Mouse (Mus musculus) 416B (cell line): ENCODE data around the gene Agfg2.

Experiments
- DNase-seq: peaks from one replicate; pipeline ENCODE4 v3.0.0; 2011; ENCODE audit warnings: low read depth

Agfg2 gene

DNA sequence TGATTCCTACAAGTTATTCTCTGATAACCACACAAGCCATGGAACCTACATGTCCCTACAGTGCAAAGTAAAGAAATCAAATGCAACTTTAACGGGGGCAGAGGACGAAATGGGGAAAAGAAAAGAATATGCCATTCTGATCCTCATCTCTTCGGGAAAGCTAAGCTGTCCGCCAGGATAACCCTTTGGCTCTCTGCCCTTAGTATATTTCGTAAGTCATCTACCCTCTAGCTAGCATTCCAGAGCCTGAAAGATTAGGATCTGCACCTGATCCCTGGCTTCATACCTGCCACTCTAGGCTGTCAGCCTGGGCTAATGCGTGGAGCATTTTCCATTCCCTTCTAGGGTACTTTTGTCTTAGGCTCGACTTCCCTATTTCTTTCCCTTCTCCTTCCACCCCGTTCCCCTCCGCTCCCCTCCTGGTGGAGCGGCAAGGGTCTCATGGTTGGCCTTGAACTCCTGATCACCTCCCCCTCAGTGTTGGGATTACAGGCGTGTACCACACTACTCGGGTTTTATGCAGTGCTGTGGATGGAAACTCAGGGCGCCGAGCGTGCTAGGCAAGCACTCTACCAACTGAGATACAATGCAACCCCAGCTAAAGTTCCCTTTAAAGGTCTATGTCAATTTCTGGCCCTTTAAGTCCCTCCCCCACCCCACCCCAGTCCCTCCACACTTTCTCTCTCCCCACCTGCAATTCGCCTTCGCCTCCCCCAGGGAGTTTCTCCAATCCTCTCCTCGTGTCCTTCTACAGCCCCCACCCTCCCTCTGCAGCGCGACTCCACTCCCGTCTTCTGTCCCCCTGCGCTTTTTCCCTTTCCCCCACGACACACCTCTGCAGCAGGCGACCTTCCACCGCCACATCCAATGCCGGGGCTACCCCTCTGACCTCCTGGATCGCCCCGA lies 885 bp downstream of the Agfg2 start:
- peak; percentile 72 for DNase-seq

- no peak for DNase-seq
Observed at GRCm38 (mm10) chr5:137682526-137682925, 2.0 kb downstream of the Agfg2 start.

GRCm38 (mm10) chr5:137679726-137680125 lies 4.8 kb downstream of the Agfg2 start:
- DNase-seq, result no peak

DNA sequence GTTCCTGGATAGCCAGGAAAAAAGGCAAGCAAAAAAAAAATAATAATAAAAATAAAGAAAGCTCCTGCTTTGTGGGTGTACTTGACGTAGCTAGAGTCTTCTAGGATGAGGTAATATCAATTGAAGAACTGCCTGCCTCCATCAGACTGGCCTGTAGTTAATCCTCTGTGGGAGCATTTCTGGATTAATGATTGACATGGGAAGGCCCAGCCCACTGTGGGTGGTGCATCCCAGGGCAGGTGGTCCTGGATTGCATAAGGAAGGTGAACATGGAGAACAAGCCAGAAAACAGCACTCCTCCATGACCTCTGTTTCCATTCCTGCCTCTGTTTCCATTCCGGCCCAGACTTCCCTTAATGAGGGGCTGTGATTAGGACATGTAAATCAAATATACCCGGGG lies 5.8 kb downstream of the Agfg2 start:
- no peak for DNase-seq

DNA sequence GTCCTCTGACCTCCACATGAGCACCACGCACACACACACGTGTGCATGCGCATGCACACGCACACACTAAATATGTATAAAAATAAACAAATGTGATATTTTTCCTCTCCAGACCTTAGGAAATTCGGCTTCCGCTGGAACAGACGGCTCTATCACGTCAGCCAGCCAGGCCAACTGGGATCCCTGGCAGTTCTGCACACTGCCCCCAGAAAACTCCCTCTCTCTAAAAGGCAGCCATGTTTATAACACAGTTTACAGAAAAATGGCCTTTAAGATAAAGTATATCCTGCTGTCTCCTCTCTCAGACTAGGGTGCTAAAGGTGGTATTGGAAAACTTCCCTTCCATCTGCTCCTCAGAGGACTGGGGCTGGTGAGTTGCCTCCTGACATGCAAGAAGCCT lies 6.7 kb downstream of the Agfg2 start:
- DNase-seq, result no peak

GRCm38 (mm10) chr5:137674786-137675185 lies 9.7 kb downstream of the Agfg2 start:
- DNase-seq, result no peak

GRCm38 (mm10) chr5:137673015-137673414 lies 11.5 kb downstream of the Agfg2 start:
- DNase-seq, result no peak

GRCm38 (mm10) chr5:137672361-137672760 lies 12.2 kb downstream of the Agfg2 start:
- no peak for DNase-seq

GRCm38 (mm10) chr5:137671443-137672240 lies 12.9 kb downstream of the Agfg2 start:
- DNase-seq, result peak; percentile 99

GRCm38 (mm10) chr5:137670240-137670639 lies 14.3 kb downstream of the Agfg2 start:
- DNase-seq, result peak; percentile 64

- no peak for DNase-seq
Observed at GRCm38 (mm10) chr5:137668971-137669370, 15.6 kb downstream of the Agfg2 start.

- no peak for DNase-seq
Observed at GRCm38 (mm10) chr5:137663057-137663456, 21.5 kb downstream of the Agfg2 start.

- DNase-seq, result peak; percentile 41
Observed at GRCm38 (mm10) chr5:137660064-137660688, 24.4 kb downstream of the Agfg2 start.

DNA sequence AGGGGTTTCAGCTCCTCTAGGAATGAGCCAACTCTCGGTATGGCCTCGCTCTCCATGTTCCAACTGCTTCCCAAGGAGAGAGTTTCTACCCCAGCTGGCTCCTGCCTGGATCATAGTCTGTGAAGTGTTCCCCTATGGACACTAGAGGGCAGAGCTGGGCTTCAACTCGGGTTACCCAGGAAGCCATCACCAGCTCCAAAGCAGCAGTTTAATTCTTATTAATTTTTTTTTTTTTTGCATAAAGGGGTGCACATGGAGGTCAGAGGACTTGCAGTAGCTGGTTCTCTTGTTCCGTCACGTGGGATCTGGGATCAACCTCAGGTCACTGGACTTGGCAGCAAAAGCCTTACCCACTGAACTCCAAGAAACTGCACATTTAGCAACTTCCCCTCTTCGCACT lies 27.5 kb downstream of the Agfg2 start:
- peak; percentile 73 for DNase-seq

GRCm38 (mm10) chr5:137654746-137655145 lies 29.8 kb downstream of the Agfg2 start:
- DNase-seq, result peak; percentile 70

DNA sequence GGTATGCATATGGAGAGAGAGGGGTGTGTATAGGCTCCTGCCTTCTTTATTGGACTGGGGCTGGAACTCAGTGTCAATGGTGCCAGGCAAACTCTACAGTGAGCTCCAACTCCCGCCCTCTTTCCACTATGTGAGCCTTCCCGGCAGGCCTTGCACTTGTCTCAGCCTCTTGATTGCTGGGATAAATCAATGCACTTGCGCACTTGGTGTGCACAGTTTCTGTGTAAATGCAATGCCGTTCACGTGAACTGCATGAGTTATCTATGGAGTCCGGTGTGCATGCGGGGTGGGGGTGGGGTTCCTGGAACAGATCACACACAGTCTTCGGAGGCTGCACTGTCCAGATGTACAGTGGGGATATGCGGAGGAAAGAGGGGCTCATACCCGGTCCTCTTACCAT lies 31.2 kb downstream of the Agfg2 start:
- no peak for DNase-seq

GRCm38 (mm10) chr5:137652474-137652873 lies 32.1 kb downstream of the Agfg2 start:
- peak; percentile 51 for DNase-seq

- no peak for DNase-seq
Observed at GRCm38 (mm10) chr5:137649669-137650571, 34.6 kb downstream of the Agfg2 start.

- no peak for DNase-seq
Observed at GRCm38 (mm10) chr5:137649251-137649650, 35.3 kb downstream of the Agfg2 start.

GRCm38 (mm10) chr5:137647827-137648601 lies 36.5 kb downstream of the Agfg2 start:
- no peak for DNase-seq

- DNase-seq, result no peak
Observed at GRCm38 (mm10) chr5:137645652-137646091, 38.9 kb downstream of the Agfg2 start, which contains the start of gene Irs3. Gene Irs3 (minus strand): TSS chr5:137645714.
